ENCODE assay signal across 9 mouse cellular contexts in the genomic region with DNA sequence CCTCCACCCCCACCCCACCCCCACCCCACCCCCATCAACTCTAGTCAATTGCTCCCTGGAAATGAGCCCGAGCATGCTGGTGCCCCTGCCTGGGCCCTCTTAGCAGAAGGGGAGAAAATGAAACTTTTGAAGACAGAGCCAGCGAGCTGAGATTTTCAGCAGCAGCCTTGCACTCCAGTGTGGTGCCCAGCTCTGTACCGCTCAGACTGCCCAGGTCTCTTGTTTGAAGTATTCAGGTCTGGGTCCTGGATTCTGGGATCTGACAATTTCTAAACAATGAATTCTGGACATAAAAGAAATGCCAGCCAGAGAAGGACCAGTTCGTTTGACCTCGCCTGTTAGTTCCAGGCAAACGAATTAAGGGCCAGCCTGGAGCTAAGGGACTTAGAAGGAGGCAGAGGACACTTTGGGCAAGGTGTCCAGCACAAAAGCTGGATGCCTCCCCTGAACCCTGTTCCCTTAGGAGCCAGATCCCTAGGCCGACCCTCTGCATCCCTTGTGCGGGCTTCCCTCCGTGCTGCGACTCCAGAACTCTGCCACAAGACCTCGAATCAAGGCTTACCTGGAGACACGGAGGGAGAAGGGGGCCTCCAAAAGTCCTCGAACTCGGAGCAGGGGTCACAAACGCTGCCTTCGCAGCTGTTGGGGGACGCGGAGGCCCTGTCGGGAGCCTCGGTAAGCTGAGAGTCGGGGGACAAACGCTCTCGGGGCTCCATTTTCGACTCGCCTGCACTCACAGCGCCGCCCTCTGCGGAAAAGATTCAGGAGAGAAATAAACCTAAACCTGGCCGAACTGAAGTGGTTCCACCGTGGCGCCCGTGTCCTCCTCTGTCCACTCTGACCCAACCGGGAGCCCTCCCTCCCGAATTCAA. TPM values are rescaled to one million over a fixed set of nuclear protein-coding genes. Genes with fewer than 3 reads are reported as not detected.
DNase-seq lines count a peak whose midpoint lies in the region; ATAC-seq and TF ChIP-seq lines count a peak whose summit lies in the region.
"Had no signal": no experiment of that assay in that cellular context is flagged by ENCODE, and none has a peak within 500 bp of the region (broad histone marks: within the 10 kb centered on the region; RNA-seq: fewer than 3 reads in every experiment).

No protein-coding gene starts in this region.

- peaks cover 55% of the 10 kb centered on the region for H3K4me1 ChIP-seq in forebrain, embryonic 10.5 days
- H3K4me1 ChIP-seq in hindbrain, postnatal 0 days (ENCODE audit: insufficient read depth, low read length), result 0 out of 2 replicates have a peak, but pooled peaks cover 6% of the 10 kb centered on the region
- peaks cover 57% of the 10 kb centered on the region for H3K4me1 ChIP-seq in lung, embryonic 16.5 days (replicated peaks; ENCODE audit: control insufficient read depth, insufficient read depth, low read length)
- H3K4me1 ChIP-seq in stomach, embryonic 15.5 days, result peaks cover 60% of the 10 kb centered on the region

- WGBS in forebrain, embryonic 10.5 days, result under 1% methylated on average over 34 of the region's 34 CpGs
- WGBS in hindbrain, postnatal 0 days, result 2% methylated on average over 34 of the region's 34 CpGs
- WGBS in lung, embryonic 16.5 days, result 3% methylated on average over 34 of the region's 34 CpGs
- WGBS in stomach, embryonic 15.5 days, result 2% methylated on average over 34 of the region's 34 CpGs

- no peaks in the 10 kb centered on the region for H3K9me3 ChIP-seq in forebrain, embryonic 10.5 days
- H3K9me3 ChIP-seq in hindbrain, postnatal 0 days (ENCODE audit: low read length), result no peaks in the 10 kb centered on the region
- no peaks in the 10 kb centered on the region for H3K9me3 ChIP-seq in lung, embryonic 16.5 days (ENCODE audit: control insufficient read depth, low read length)
- no peaks in the 10 kb centered on the region for H3K9me3 ChIP-seq in stomach, embryonic 15.5 days

- peak; percentile 19 for DNase-seq in adrenal gland, postnatal 10 days
- DNase-seq in adrenal gland, adult 18-20 months (ENCODE audit: low spot score in 2 of 2), result no peak
- peak; percentile 40 to 56 for DNase-seq in B cell, adult 2 months
- DNase-seq in forebrain, embryonic 10.5 days (ENCODE audit: extremely low spot score, low spot score), result peak; percentile 57
- DNase-seq in hindbrain, postnatal 0 days (ENCODE audit: low spot score), result no peak
- DNase-seq in layer of hippocampus, adult 9-11 months, result no peak

- H3K9ac ChIP-seq in hindbrain, postnatal 0 days (replicated peaks; ENCODE audit: low read length), result no peak overlapping the region
- no peak overlapping the region for H3K9ac ChIP-seq in lung, embryonic 16.5 days (ENCODE audit: low read length)
- no peak overlapping the region for H3K9ac ChIP-seq in stomach, embryonic 15.5 days

- no peak for ATAC-seq in hindbrain, postnatal 0 days
- ATAC-seq in lung, embryonic 16.5 days (ENCODE audit: low read depth), result no peak
- no peak for ATAC-seq in stomach, embryonic 15.5 days (ENCODE audit: insufficient read depth, low FRiP score, low read depth)

- H3K4me2 ChIP-seq in hindbrain, postnatal 0 days (ENCODE audit: low read depth, low read length), result peak overlapping the region; percentile 38
- peak overlapping the region; percentile 50 for H3K4me2 ChIP-seq in lung, embryonic 16.5 days (ENCODE audit: low read depth, low read length)
- H3K4me2 ChIP-seq in stomach, embryonic 15.5 days, result peak overlapping the region; percentile 64

- no peak overlapping the region for H3K27ac ChIP-seq in forebrain, embryonic 10.5 days
- no peak overlapping the region for H3K27ac ChIP-seq in hindbrain, postnatal 0 days
- H3K27ac ChIP-seq in lung, embryonic 16.5 days (ENCODE audit: low read length), result no peak overlapping the region
- no peak overlapping the region for H3K27ac ChIP-seq in stomach, embryonic 15.5 days

- no peaks in the 10 kb centered on the region for H3K36me3 ChIP-seq in forebrain, embryonic 10.5 days (replicated peaks)
- H3K36me3 ChIP-seq in hindbrain, postnatal 0 days (ENCODE audit: insufficient read depth, low read length), result no peaks in the 10 kb centered on the region
- H3K36me3 ChIP-seq in lung, embryonic 16.5 days (ENCODE audit: control insufficient read depth, insufficient read depth, low read length), result no peaks in the 10 kb centered on the region
- no peaks in the 10 kb centered on the region for H3K36me3 ChIP-seq in stomach, embryonic 15.5 days

- peak overlapping the region; percentile 41 for H3K4me3 ChIP-seq in forebrain, embryonic 10.5 days
- H3K4me3 ChIP-seq in hindbrain, postnatal 0 days (ENCODE audit: low read length), result peak overlapping the region; percentile 18
- peak overlapping the region; percentile 41 for H3K4me3 ChIP-seq in lung, embryonic 16.5 days (ENCODE audit: low read length)
- peak overlapping the region; percentile 35 for H3K4me3 ChIP-seq in stomach, embryonic 15.5 days (replicated peaks)

- TF ChIP-seq CTCF in hindbrain, postnatal 0 days (IDR thresholded peaks at IDR 0.05; ENCODE audit: low read depth), result no peak

- peaks cover 100% of the 10 kb centered on the region for H3K27me3 ChIP-seq in forebrain, embryonic 10.5 days (ENCODE audit: poor library complexity, severe bottlenecking)
- H3K27me3 ChIP-seq in hindbrain, postnatal 0 days (ENCODE audit: insufficient read depth, low read length), result peaks cover 77% of the 10 kb centered on the region
- peaks cover 77% of the 10 kb centered on the region for H3K27me3 ChIP-seq in lung, embryonic 16.5 days (ENCODE audit: control insufficient read depth, insufficient read depth, low read depth, low read length)
- peaks cover 74% of the 10 kb centered on the region for H3K27me3 ChIP-seq in stomach, embryonic 15.5 days (replicated peaks)

RNA-seq across cellular contexts. Expression of gene Gfi1, which starts 2.9 kb away (rescaled TPM):
- under 1 TPM; 0.42 to 0.45 TPM for total RNA-seq in adrenal gland, postnatal 10 days (2021)
- under 1 TPM in 1 of 2 experiments, not detected in 1; 0.32 TPM for total RNA-seq in adrenal gland, adult 18-20 months (2021)
- polyA plus RNA-seq in forebrain, embryonic 10.5 days (2016; fragmentation: Nextera tagmentation; extraction: Ambion mirVana), result not detected in 2 replicates
- 0.05 TPM in 1 of 2 replicates, not detected in the other for total RNA-seq in hindbrain, postnatal 0 days (2014; rRNA removed)
- polyA plus RNA-seq in hindbrain, postnatal 0 days (2015; fragmentation: Nextera tagmentation; extraction: Ambion mirVana), result 0.06 TPM in 1 of 2 replicates, not detected in the other
- polyA plus RNA-seq in lung, embryonic 16.5 days (2015; fragmentation: Nextera tagmentation; extraction: Ambion mirVana), result 0.31 and 0.45 TPM in 2 replicates
- 1.6 and 2.5 TPM in 2 replicates for polyA plus RNA-seq in stomach, embryonic 15.5 days (2015; fragmentation: Nextera tagmentation; extraction: Ambion mirVana)
- polyA plus RNA-seq: cortical plate, adult 2 months had no signal

Comparison
In these comparisons a context has a peak if more than half of its experiments do, and no peak if none do; other contexts are left out.
1. DNase-seq: peak in adrenal gland, postnatal 10 days (single experiment), B cell, adult 2 months (2 of 2) and forebrain, embryonic 10.5 days (single experiment); none in adrenal gland, adult 18-20 months (0 of 2), hindbrain, postnatal 0 days (single experiment) and layer of hippocampus, adult 9-11 months (single experiment).
2. Peak in every context shown above with its lines, with median percentiles within 50 percentile points of each other: H3K4me3 ChIP-seq and H3K4me2 ChIP-seq.